Mouse (Mus musculus) left cerebral cortex, adult 2 months (tissue): ENCODE results near the gene Chrdl2. TPM values are rescaled to one million over a fixed set of nuclear protein-coding genes. Genes with fewer than 3 reads are reported as not detected.

Experiments used
- DNase-seq, 2 experiments: peaks; one replicate each; pipeline ENCODE4 v3.0.0; 2021 to 2022; ENCODE audit warnings: low spot score in 2 of 2, mixed read lengths in 1 of 2; ENCODE audit errors: extremely low spot score in 1 of 2
- H3K27ac ChIP-seq: fragments of 200-600 bp; 2 replicates; pipeline ENCODE4 v1.8.1; 2022
- H3K4me3 ChIP-seq: fragments of 200-600 bp; 2 replicates; pipeline ENCODE4 v1.8.1; 2022
- CTCF ChIP-seq: fragments of 200-600 bp; IDR thresholded peaks from 2 replicates; pipeline ENCODE4 v1.8.1; 2022; ENCODE audit warnings: antibody characterized with exemption, mild to moderate bottlenecking, moderate library complexity
- intact Hi-C: fragments of 180-260 bp; cut with DNase I; formaldehyde crosslinking; loops from one replicate; pipeline ENCODE4 v1.15.1; 2025
- total RNA-seq, 2 experiments: library from RNA; stranded (reverse); gene quantifications; 2 replicates each; pipeline ENCODE4 v1.2.3; 2021

Chrdl2 gene
- total RNA-seq, 2 experiments from 2014 or later, result 0.34 to 0.49 TPM

- no peak for DNase-seq
- H3K4me3 ChIP-seq, result no peak overlapping the region
- no peak for TF ChIP-seq CTCF
- intact Hi-C loops, result no loop called here
- H3K27ac ChIP-seq, result no peak overlapping the region
These were observed 8.2 kb downstream of the Chrdl2 start for GRCm38 (mm10) chr7:100014123-100014600.

- no peak for TF ChIP-seq CTCF
- no peak overlapping the region for H3K27ac ChIP-seq
- intact Hi-C loops, result no loop called here
- H3K4me3 ChIP-seq, result no peak overlapping the region
- peak in 1 of 2 experiments; percentile 16 for DNase-seq
These were observed 11.1 kb downstream of the Chrdl2 start for GRCm38 (mm10) chr7:100017056-100017455.

GRCm38 (mm10) chr7:100027353-100027752, 21.4 kb downstream of the Chrdl2 start:
- intact Hi-C loops, result no loop called here
- H3K27ac ChIP-seq, result no peak overlapping the region
- no peak for TF ChIP-seq CTCF
- DNase-seq, result no peak
- H3K4me3 ChIP-seq, result no peak overlapping the region

- intact Hi-C loops, result no loop called here
- DNase-seq, result no peak
- TF ChIP-seq CTCF, result peak; percentile 49
- H3K27ac ChIP-seq, result no peak overlapping the region
- H3K4me3 ChIP-seq, result no peak overlapping the region
These were observed 23.3 kb downstream of the Chrdl2 start for GRCm38 (mm10) chr7:100029307-100029706.

- Histone ChIP-seq H3K4me3 (no peak overlapping the region), H3K27ac (no peak overlapping the region)
- TF ChIP-seq CTCF, result no peak
- intact Hi-C loops, result no loop called here
- DNase-seq, result no peak
These were observed 25.2 kb downstream of the Chrdl2 start for GRCm38 (mm10) chr7:100030996-100031749.

- H3K4me3 ChIP-seq, result no peak overlapping the region
- TF ChIP-seq CTCF, result no peak
- H3K27ac ChIP-seq, result no peak overlapping the region
- intact Hi-C loops, result no loop called here
- no peak for DNase-seq
These were observed 27.7 kb downstream of the Chrdl2 start for GRCm38 (mm10) chr7:100033672-100034071.

GRCm38 (mm10) chr7:100034815-100035463, 29.0 kb downstream of the Chrdl2 start:
- intact Hi-C loops, result no loop called here
- Histone ChIP-seq H3K4me3 (no peak overlapping the region), H3K27ac (no peak overlapping the region)
- DNase-seq, result no peak
- no peak for TF ChIP-seq CTCF

GRCm38 (mm10) chr7:100036050-100036449, 30.1 kb downstream of the Chrdl2 start:
- Histone ChIP-seq H3K4me3 (no peak overlapping the region), H3K27ac (no peak overlapping the region)
- no peak for TF ChIP-seq CTCF
- no peak for DNase-seq
- intact Hi-C loops, result no loop called here

GRCm38 (mm10) chr7:100036495-100036894, 30.5 kb downstream of the Chrdl2 start:
- DNase-seq, result no peak
- Histone ChIP-seq H3K27ac (no peak overlapping the region), H3K4me3 (no peak overlapping the region)
- no peak for TF ChIP-seq CTCF
- intact Hi-C loops, result no loop called here

- Histone ChIP-seq H3K27ac (no peak overlapping the region), H3K4me3 (no peak overlapping the region)
- TF ChIP-seq CTCF, result no peak
- intact Hi-C loops, result no loop called here
- DNase-seq, result no peak
These were observed 36.1 kb downstream of the Chrdl2 start for GRCm38 (mm10) chr7:100042120-100042519.

- Histone ChIP-seq H3K27ac (no peak overlapping the region), H3K4me3 (no peak overlapping the region)
- intact Hi-C loops, result no loop called here
- no peak for TF ChIP-seq CTCF
- DNase-seq, result no peak
These were observed 37.1 kb downstream of the Chrdl2 start for GRCm38 (mm10) chr7:100043096-100043495.

- intact Hi-C loops, result no loop called here
- DNase-seq, result no peak
- no peak for TF ChIP-seq CTCF
- H3K4me3 ChIP-seq, result no peak overlapping the region
- no peak overlapping the region for H3K27ac ChIP-seq
These were observed 37.6 kb downstream of the Chrdl2 start for GRCm38 (mm10) chr7:100043605-100044031.
